Mouse (Mus musculus): ENCODE measurements around the gene Large2. TPM values are rescaled to one million over a fixed set of nuclear protein-coding genes. Genes with fewer than 3 reads are reported as not detected.

The Large2 gene
- polyA plus RNA-seq, 1 experiment from 2014 or later, result 8.3 TPM

GRCm38 (mm10) chr2:92381161-92381560 is 6.5 kb upstream of the Large2 start:
- H3K4me3 ChIP-seq (ENCODE audit: low read depth, low read length), result no peak overlapping the region
- H3K27ac ChIP-seq (ENCODE audit: low read depth, low read length), result no peak overlapping the region; the same call in 1 of the 2 replicates
- no peak for TF ChIP-seq CTCF (IDR thresholded peaks at IDR 0.05; ENCODE audit: low read depth)
- H3K9ac ChIP-seq (ENCODE audit: low read depth, low read length), result no peak overlapping the region
- WGBS, result 87% methylated on average over 5 of the region's 5 CpGs
- no peaks in the 10 kb centered on the region for H3K27me3 ChIP-seq (replicated peaks; ENCODE audit: control insufficient read depth, insufficient read depth, low read length)
- H3K9me3 ChIP-seq (ENCODE audit: control insufficient read depth), result no peaks in the 10 kb centered on the region
- no peaks in the 10 kb centered on the region for H3K4me1 ChIP-seq (replicated peaks; ENCODE audit: control insufficient read depth, insufficient read depth, low read length)
- H3K36me3 ChIP-seq (ENCODE audit: control insufficient read depth, insufficient read depth), result peaks cover 61% of the 10 kb centered on the region
- ATAC-seq, result no peak
- no peak overlapping the region for H3K4me2 ChIP-seq (replicated peaks; ENCODE audit: low read depth)

GRCm38 (mm10) chr2:92380495-92381050 is 5.9 kb upstream of the Large2 start:
- WGBS, result 65% methylated on average over 6 of the region's 6 CpGs
- Histone ChIP-seq H3K4me2 (replicated peaks; ENCODE audit: low read depth) (no peak overlapping the region), H3K27ac (ENCODE audit: low read depth, low read length) (no peak overlapping the region), H3K4me3 (ENCODE audit: low read depth, low read length) (no peak overlapping the region), H3K4me1 (replicated peaks; ENCODE audit: control insufficient read depth, insufficient read depth, low read length) (no peaks in the 10 kb centered on the region; the same call in 1 of the 2 replicates), H3K27me3 (replicated peaks; ENCODE audit: control insufficient read depth, insufficient read depth, low read length) (no peaks in the 10 kb centered on the region), H3K9ac (ENCODE audit: low read depth, low read length) (no peak overlapping the region), H3K36me3 (ENCODE audit: control insufficient read depth, insufficient read depth) (peaks cover 58% of the 10 kb centered on the region), H3K9me3 (ENCODE audit: control insufficient read depth) (no peaks in the 10 kb centered on the region)
- no peak for TF ChIP-seq CTCF (IDR thresholded peaks at IDR 0.05; ENCODE audit: low read depth)
- ATAC-seq, result no peak

- Histone ChIP-seq H3K4me2 (replicated peaks; ENCODE audit: low read depth) (no peak overlapping the region), H3K27ac (ENCODE audit: low read depth, low read length) (no peak overlapping the region), H3K4me1 (replicated peaks; ENCODE audit: control insufficient read depth, insufficient read depth, low read length) (no peaks in the 10 kb centered on the region; the same call in 1 of the 2 replicates), H3K27me3 (replicated peaks; ENCODE audit: control insufficient read depth, insufficient read depth, low read length) (no peaks in the 10 kb centered on the region), H3K36me3 (ENCODE audit: control insufficient read depth, insufficient read depth) (peaks cover 58% of the 10 kb centered on the region), H3K9ac (ENCODE audit: low read depth, low read length) (no peak overlapping the region), H3K9me3 (ENCODE audit: control insufficient read depth) (no peaks in the 10 kb centered on the region), H3K4me3 (ENCODE audit: low read depth, low read length) (no peak overlapping the region)
- ATAC-seq, result no peak
- 78% methylated on average over 17 of the region's 17 CpGs for WGBS
- no peak for TF ChIP-seq CTCF (IDR thresholded peaks at IDR 0.05; ENCODE audit: low read depth)
Measured at GRCm38 (mm10) chr2:92379783-92380494, 5.3 kb upstream of the Large2 start.

- no peaks in the 10 kb centered on the region for H3K9me3 ChIP-seq (ENCODE audit: control insufficient read depth)
- no peak for TF ChIP-seq CTCF (IDR thresholded peaks at IDR 0.05; ENCODE audit: low read depth)
- no peak overlapping the region for H3K4me3 ChIP-seq (ENCODE audit: low read depth, low read length)
- no peak overlapping the region for H3K9ac ChIP-seq (ENCODE audit: low read depth, low read length)
- H3K36me3 ChIP-seq (ENCODE audit: control insufficient read depth, insufficient read depth), result peaks cover 51% of the 10 kb centered on the region
- ATAC-seq, result no peak
- no peak overlapping the region for H3K4me2 ChIP-seq (replicated peaks; ENCODE audit: low read depth)
- H3K27me3 ChIP-seq (replicated peaks; ENCODE audit: control insufficient read depth, insufficient read depth, low read length), result no peaks in the 10 kb centered on the region
- WGBS, result 94% methylated on average over 7 of the region's 7 CpGs
- peaks cover 5% of the 10 kb centered on the region for H3K4me1 ChIP-seq (replicated peaks; ENCODE audit: control insufficient read depth, insufficient read depth, low read length)
- H3K27ac ChIP-seq (ENCODE audit: low read depth, low read length), result no peak overlapping the region
Measured at GRCm38 (mm10) chr2:92377320-92377719, 2.7 kb upstream of the Large2 start.

GRCm38 (mm10) chr2:92376300-92376699 is 1.6 kb upstream of the Large2 start:
- H3K4me3 ChIP-seq (ENCODE audit: low read depth, low read length), result peak overlapping the region; percentile 66
- TF ChIP-seq CTCF (IDR thresholded peaks at IDR 0.05; ENCODE audit: low read depth), result no peak
- peaks cover 10% of the 10 kb centered on the region for H3K4me1 ChIP-seq (replicated peaks; ENCODE audit: control insufficient read depth, insufficient read depth, low read length)
- no peak for ATAC-seq
- WGBS, result 82% methylated on average over 6 of the region's 6 CpGs
- no peak overlapping the region for H3K27ac ChIP-seq (ENCODE audit: low read depth, low read length)
- H3K9me3 ChIP-seq (ENCODE audit: control insufficient read depth), result no peaks in the 10 kb centered on the region
- H3K4me2 ChIP-seq (replicated peaks; ENCODE audit: low read depth), result peak overlapping the region; percentile 89
- H3K27me3 ChIP-seq (replicated peaks; ENCODE audit: control insufficient read depth, insufficient read depth, low read length), result no peaks in the 10 kb centered on the region
- peaks cover 41% of the 10 kb centered on the region for H3K36me3 ChIP-seq (ENCODE audit: control insufficient read depth, insufficient read depth)
- peak overlapping the region; percentile 58 for H3K9ac ChIP-seq (ENCODE audit: low read depth, low read length)

- Histone ChIP-seq H3K36me3 (ENCODE audit: control insufficient read depth, insufficient read depth) (peaks cover 36% of the 10 kb centered on the region), H3K4me3 (ENCODE audit: low read depth, low read length) (peak overlapping the region; percentile 66), H3K9me3 (ENCODE audit: control insufficient read depth) (no peaks in the 10 kb centered on the region), H3K4me2 (replicated peaks; ENCODE audit: low read depth) (peak overlapping the region; percentile 89), H3K27me3 (replicated peaks; ENCODE audit: control insufficient read depth, insufficient read depth, low read length) (no peaks in the 10 kb centered on the region), H3K27ac (ENCODE audit: low read depth, low read length) (peak overlapping the region; percentile 84), H3K4me1 (replicated peaks; ENCODE audit: control insufficient read depth, insufficient read depth, low read length) (peaks cover 10% of the 10 kb centered on the region), H3K9ac (ENCODE audit: low read depth, low read length) (peak overlapping the region; percentile 58)
- ATAC-seq, result no peak
- WGBS, result 4% methylated on average over 10 of the region's 10 CpGs
- no peak for TF ChIP-seq CTCF (IDR thresholded peaks at IDR 0.05; ENCODE audit: low read depth)
Measured at GRCm38 (mm10) chr2:92375788-92376187, 1.1 kb upstream of the Large2 start.

Measured in intestine, postnatal 0 days (tissue).